Mouse (Mus musculus) testis, postnatal 10 days (tissue): ENCODE results near the gene Vps8.

Experiments used
- DNase-seq: peaks from one replicate; pipeline ENCODE4 v3.0.0; 2021; ENCODE audit warnings: low spot score

Gene Vps8

DNA sequence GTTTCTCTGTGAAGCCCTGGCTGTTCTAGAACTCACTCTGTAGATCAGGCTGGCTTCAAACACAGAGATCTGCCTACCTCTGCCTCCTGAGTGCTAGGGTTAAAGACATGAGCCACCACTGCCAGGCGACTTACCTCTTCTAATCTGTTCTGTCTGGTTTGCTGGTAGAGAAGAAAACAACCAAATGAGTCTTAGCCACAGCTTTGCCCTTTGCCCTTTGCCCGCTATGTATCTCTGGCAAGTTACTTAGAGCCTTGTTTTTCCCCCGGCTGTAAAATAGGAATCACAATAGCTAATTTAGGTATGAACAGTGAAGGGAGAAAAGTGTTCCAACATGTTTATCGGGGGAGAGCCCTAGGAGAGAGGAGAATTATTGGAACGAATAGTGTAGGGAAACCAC, 18.3 kb upstream of the Vps8 start:
- DNase-seq, result no peak

DNA sequence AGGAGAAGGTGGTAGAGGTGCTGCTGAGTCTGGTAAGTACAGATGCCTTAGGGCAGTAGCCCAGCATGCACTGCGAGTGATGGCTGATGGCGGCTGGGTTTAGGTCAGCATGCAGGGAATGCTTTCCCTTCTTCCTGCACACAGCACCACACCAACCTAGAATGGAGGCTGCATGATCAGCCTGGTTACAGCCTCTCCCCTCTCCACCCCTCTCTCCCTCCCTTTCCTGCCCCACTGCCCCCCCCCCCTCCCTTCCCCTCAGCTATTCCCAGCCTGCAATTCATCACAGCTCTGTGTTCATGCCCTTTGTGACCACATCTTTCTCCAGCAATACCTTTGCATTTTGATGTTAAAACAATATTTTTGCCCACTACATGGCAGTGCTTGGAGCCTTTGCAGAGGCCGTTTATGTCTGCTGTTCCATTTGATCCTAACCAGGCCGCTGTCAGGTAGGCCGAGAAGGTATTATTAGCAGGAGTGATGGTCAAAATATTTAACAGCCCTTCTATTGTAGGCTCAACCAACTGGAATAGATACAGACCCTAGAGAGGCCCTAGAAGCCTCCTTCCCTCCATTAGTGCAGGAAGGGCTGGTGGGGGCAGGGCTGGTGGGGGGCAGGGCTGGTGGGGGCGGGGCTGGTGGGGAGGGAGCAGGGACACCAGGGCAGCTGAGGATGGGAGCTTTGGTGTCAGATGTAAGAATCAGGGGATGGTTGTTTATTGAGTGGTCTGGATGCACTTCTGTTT, 17.5 kb upstream of the Vps8 start:
- DNase-seq, result no peak

DNA sequence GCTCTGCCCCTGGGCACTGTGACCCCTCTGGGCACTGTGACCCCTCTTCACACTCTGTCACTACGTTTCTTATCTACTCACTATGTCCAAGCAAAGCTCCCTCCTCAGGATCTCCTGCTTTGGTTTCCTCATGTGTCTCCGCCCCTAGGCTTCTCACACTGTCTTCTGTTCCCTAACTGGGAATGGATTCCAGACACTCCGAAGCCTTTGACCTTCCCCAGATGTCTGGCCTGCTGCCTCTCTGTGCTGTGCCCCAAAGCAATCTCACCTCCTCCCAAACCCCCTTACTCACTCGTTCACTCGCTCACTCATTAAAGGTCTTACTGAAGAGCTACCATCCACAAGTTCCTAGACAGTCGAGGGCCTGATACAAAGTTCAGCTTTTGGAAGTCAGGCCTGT, 16.8 kb upstream of the Vps8 start:
- DNase-seq, result no peak

DNA sequence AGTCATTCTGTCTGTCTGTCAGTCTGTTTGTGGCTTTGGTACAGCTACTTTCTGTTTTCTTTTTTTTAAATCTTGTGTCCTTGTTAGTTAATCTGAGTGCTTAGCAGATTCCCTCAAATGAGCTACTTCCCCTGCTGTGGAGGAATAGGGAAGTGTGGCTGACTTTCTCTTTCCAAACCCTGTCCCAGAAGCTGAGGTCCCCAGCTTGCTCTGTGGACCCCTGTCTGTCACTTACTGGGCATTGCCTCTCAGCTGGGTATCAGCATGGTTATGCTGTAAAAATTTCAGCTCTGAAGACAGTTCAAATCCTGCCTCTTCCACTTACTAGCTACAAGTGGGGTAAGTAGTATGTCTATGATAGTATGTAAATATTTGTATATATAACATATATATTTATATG, 11.1 kb upstream of the Vps8 start:
- no peak for DNase-seq

DNA sequence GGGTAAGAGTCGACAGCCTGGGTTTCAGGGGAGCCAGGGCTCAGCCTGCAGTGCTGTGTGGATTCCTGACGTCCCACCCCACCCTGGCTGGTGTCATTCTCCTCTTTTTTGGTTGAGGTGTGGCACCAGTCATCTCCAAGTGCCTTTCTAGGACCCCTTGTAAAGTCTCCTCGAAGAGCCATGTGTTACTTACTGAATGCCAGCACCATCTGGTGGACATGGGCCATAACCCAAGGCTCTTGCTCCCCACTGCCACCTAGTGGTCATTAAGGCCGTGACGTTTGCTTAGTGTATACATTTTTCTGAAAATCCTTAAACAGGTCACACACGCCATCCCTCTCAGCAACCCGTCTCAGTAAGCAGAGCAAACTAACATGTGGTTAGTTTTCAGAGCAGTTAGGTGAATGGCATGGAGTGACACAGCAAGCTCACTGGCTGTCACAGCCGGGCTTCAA, 10.3 kb upstream of the Vps8 start:
- peak; percentile 82 for DNase-seq

DNA sequence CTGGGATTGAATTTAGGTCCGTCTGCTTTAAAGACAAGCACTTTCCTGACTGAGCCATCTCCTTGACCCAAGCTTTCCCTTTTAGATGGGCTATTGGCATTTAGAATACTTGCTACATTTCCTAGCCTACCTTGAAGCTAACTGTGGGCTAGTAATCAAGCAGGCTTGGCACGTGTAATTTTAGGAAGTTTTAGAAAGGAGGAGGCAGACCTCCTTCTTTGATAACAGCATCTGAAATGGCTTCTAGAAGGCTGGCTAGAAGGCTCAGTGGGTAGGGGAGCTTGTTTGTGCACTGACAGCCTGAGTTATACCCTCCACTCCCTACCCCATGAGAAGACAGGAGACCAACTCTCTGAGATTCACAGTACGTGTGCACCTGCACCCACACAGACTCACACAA, 9.1 kb upstream of the Vps8 start:
- DNase-seq, result no peak

DNA sequence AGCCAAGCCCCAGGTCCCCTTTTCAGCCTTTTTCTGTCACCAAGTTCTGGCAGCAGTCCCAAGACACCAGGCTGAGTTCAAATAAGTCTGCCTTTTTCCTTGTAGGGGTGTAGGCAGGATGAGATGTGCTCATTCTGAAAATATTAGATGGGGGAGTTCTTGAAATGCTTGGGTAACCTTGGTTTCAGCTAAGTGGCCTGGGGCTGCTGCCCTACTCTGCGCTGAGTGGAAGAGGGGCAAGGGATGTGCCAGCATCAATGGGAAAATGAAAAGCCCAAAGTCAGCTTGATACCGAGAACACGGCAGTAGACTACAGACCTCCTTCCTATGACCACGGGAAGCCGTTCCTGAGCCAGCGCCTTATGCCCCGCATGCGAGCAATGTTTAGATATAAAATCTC, 7.8 kb upstream of the Vps8 start:
- DNase-seq, result no peak

DNA sequence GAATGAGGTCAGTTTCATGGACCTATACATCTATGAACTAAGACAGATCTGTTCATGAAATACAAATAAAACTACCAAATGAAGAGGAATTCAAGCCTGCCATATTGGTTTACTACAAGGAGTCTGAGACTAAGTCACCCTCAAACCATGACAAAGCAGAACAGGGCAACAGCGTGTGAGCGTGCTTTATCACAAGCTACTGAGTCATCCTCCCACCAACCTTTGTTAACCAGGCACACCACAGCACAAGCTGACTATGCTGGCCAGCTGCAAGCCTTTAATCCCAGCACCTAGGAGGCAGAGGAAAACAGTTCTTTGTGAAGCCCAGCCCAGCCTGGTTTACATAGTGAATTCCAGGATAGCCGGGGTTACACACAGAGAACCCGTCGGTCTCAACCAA, 4.9 kb upstream of the Vps8 start:
- no peak for DNase-seq

DNA sequence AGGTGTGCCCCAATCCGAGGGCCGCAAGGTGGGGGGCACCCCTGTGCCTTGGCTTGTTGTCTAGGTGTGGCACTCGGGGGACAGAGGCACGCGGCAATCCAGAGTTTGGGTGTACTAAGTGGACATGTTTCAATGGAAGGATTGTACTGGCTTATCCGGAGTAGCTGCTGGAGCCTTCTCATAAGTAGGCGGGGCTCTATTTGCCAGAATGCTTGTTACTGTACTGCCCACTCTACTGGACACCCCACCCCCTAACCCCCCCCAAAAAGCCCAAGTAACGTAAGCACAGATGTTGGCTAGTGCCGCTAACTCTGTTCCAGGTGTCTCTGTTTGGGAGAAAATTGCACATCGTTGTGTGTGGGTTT, 610 bp downstream of the Vps8 start:
- no peak for DNase-seq

DNA sequence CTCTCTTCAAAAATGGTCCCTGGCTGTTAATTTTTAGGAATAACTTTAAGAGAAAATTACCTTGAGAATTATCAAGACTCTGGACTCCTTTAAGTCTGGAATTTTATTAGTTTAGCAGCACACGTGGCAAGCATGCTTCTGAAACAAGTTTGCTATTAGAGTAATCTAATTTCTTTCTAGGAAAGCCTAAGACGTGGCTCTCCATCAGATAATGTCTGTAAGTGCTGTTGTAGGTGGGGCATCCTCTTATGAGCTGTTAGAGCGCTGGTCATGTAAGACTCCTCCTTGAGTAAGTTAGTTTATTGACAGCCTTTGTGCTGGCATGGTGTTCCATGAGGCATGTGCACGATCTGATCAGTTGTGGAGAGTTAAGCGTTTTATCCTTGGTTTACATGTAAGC, 5.2 kb downstream of the Vps8 start:
- DNase-seq, result no peak

DNA sequence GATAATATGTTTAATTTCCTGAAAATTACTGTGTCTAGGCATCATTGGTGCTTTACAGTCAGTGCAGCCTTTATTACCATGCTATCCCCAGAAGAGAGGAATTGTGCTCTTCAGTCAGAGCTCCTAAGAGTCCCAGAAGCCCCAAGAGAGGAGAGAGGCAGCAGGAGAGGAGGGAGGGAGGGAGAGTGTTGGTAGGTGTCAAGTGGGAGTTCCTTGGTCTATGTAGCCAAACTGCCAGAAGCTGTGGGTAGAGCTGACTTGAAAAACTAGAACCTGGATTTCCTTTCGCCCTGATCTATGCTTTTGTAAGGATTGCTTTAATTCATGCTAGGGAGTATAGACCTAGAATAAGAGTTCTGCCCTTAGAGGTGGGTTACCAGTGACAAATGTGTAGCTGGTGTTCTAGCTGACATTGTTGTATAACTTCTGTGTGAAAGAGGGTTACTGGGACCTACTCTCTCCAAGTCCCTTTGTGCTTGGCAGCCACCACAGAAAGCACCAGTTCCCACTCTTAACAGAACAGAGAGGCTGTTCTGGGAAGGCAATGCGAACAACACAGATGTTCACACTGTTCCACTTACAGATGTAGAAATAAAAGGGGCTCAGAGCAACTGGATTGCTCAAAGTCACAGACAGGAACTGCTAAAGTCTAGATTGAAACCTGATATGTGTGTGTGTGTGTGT, 7.6 kb downstream of the Vps8 start:
- no peak for DNase-seq

DNA sequence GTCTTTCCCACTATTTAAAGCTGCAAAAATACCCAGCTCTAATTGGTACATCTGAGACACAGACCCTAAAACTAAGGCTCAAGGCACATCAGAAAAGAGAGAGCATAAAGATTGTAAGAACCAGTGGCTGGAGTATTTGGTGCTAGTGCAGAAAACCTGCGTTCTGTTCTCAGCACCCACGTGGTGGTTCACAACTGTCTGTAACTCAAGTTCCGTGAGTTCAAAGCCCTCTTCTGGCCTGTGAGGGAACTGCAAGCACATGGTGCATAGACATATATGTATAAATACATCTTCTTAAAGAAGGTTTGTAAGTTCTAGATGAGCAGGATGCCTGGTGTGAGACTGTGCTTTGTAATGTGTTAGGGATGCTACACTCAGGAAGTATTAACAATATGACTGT, 8.7 kb downstream of the Vps8 start:
- DNase-seq, result no peak

DNA sequence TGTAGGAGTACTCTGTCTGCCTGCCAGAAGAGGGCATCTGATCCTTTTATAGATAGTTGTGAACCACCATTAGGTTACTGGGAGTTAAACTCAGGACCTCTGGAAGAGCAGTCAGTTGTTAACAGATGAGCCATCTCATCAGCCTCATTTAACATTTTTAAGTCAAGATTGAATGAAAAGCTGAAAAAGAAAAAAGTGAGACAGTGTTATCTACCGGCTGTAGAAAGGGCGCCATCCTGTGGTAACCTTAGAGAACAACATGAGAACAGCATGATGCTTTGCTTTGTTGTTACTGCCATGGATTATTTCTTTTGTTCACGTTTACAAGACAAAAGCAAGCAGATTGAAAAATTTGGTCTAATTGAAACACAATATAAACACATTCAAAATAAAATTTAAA, 10.6 kb downstream of the Vps8 start:
- DNase-seq, result no peak

DNA sequence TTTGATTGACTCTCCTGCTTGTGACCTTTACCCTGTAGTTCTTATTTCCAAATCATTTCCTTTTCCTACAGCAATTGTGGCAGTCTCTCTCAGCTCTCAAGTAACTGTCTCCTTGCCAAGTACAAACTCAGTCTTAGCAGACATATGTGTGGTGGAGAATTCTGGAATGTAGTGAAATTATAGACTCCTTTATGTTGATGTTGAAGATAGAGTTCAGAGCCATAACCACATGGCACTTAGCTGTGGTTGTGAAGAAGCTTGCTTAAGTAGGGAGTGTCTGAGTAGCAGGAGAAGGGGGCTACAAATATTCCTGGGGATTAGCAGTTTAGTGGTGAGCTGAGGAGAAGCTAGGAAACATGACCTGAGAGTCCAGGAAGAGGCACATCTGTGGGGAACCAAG, 18.1 kb downstream of the Vps8 start:
- no peak for DNase-seq

DNA sequence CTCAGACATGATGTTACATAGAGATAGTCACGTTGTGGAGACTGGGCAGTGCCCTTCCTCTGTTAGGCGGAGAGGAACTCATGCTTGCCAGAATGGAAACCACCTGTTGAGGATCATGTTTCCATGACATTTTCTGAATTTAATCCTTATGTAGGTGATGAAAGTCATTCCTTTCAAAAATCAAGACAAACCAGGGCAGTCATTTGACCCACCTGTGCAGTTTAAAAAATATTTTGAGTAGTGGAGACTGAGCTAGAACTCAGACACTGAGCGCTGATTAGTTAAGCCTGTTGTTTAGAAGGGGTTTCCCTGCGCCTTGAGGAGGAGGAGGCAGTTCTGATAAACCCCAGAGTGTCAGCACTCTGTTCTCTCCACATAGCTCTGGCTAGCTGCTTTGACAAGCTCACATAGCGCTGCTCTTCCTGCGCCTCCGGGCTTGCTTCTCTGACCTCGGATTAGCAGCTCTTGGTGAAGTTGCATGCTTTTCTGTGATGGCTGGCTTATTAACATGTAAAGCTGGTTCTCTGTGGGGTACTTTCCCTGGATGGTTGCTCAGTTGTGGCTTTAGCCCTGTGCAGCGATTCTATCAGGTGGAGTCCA, 22.2 kb downstream of the Vps8 start:
- no peak for DNase-seq

DNA sequence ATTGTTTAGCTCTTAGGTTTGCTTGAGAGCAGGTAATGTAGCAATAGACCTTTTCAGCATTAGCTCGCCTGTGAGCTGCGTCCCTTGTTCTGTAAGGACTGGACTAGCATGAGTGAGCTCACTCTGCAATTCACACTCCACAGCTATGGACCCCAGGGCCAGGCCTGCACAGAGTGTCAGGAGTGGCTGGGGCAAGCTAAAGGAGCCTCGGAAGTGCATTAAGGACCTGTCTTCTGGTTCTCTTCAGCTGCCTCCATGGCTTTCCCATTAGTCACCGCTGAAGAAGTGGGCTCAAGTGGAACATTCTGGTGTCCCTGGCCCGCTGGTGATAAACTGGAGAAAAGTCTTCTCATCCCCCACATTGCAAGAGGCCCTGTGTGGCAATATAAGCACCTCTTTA, 24.5 kb downstream of the Vps8 start:
- no peak for DNase-seq

DNA sequence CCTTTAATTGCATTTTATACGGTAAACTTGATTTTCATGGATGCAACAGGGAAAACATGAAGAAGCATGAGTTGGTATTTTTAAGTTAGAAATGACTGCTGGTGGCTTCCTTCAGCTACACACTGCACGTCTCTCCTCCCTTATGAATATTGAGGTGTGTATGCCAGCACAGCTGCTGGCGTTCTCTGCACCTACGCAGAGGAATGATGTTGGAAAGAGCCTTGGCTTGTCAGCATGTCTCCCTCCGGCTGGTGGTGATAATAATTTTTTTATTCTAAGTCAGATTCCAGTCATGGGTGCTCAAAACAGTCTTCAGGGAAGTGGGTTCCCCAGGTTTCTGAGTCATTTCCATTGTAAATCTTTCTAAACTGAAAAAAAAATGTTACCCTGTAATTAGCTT, 25.5 kb downstream of the Vps8 start:
- DNase-seq, result no peak

DNA sequence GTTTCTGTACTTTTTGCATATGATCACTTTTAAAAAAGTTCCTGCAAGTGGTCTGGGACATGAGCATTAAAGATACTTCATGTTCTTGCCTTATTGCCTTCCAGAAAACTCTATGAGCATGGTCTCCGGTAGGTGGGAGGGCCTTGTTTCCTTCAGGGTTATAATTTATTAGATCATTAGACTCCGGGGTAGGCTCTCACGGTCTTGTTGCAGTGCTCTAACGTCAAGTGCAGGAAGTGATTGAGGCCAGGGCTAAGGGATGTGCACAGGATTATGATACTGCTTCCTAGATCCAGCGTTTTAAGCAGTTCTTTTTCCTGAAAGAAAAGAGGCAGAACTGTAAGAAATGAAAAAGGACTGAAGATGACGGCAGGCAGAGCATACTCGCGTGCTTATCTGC, 27.0 kb downstream of the Vps8 start:
- no peak for DNase-seq

DNA sequence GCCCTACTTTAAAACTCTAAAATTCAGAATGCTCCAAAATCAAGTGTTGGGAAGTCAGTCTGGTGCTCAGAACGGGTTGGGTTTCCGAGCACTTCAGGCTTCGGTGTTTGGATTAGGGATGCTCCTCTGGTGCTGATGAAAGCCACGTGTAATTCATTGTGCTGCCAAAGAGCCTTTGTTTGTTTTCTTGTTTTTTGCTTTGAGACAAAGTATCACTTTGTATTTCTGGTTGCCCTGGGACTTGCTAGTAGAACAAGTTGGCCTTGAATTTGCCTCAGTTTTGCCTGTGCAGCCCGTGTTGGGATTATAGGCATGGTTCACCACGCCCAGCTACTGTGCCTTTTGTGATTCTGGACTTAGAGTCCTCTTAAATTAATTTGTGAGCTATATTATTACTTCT, 29.7 kb downstream of the Vps8 start:
- no peak for DNase-seq

DNA sequence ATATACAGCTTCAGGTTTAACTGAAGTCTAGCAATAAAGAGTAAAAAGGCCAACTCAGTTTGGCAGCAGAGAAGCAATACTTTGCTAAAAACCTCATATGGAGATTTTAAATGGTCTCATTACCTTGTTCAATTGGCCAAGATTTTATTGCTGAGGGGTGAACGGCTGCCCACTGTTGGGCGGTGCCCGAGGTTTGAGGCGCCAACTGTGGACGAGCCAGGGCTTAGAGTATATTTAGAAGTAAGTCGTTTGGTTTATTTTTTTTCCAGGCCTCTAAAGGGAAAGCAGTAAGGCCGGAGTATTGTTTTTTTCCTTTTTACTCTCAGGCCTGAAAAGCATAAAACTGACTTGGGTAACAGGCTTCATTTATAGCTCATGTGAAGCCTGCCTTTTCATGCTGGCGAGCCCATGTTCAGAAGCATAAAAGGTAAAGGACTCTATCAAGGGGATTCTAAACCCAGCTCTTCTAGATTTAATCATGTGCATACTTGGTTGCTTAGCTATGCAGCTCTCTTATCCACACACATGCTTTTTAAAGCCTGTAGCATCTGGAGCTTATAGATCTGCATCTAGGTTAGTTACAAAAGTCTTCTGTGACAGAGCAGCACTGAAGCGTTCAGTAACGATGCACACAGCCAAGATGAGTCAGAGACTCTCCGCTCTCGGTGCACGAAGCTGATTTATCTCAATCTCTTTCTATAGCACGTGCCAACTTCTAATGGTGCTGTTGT, 34.9 kb downstream of the Vps8 start:
- no peak for DNase-seq

DNA sequence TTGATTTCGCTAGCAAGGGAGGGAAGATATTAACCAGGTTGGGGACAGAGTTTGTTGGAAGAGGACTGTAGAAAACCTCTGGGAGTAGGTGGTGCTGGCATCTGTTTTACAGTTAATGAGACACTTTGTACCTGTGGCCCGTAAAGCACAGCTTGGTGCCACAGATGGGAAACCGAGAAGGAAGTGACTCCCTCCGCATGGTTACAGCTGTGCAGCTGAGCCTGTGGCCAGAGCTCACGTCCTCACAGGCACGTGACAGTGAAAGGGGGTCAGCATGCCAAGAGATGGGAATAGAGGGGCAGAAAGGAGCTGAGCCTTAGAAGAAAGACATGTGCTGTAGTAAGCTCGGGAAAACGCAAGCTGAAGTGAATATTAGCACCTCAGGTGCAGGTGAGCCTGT, 43.0 kb downstream of the Vps8 start:
- DNase-seq, result no peak

DNA sequence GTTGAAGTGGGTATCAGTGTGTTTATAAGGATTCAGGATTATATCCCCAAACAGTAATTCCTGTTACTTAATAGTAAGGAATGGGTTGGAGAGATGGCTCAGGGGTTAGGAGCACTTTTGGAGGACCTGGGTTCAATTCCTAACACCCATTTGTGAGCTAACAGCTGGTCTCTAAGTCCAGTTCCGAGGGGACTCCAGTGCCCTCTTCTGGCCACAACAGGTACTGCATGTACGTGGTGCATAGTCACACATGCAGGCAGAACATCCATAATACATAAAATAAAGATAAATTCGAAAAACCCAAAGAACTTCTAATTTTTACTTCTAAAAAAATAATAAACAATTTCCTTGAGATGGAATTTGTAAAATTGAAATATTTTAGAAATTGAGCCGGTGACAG, 47.5 kb downstream of the Vps8 start:
- peak; percentile 66 for DNase-seq

DNA sequence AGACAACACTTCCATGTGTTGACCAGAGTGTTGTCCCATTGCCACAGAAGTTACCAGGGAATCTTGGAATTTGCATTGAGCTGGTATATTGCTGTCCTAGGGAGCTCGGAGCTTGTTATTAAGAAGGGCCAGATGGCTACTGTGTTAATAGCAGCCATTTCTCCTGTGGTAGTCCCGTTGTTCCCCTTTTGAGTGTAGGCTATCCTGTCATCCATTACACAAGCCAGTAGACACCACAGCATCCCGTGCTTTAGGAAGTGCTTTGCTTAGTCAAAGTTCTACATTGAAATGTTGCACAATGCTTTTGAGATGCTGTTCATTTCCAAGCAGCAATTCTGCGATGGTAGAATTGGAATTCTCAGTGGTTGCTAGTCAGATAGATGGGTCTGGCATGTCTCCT, 54.2 kb downstream of the Vps8 start:
- DNase-seq, result no peak
